Mouse (Mus musculus) E14TG2a.4 (cell line): ENCODE data around the gene Olfr286.

Source experiments
- H3K27me3 ChIP-seq: 2 replicates; pipeline ENCODE4 v1.6.1; 2014; ENCODE audit warnings: low read length, control low read depth; ENCODE audit not compliant: insufficient read depth
- H3K36me3 ChIP-seq: 2 replicates; pipeline ENCODE4 v1.6.1; 2014; ENCODE audit warnings: low read length, control low read depth; ENCODE audit not compliant: insufficient read depth
- H3K4me1 ChIP-seq: replicated peaks from 2 replicates; pipeline ENCODE4 v1.6.1; 2014; ENCODE audit warnings: low read depth, low read length, control low read depth
- H3K4me3 ChIP-seq: replicated peaks from 2 replicates; pipeline ENCODE4 v1.5.1; 2014; ENCODE audit warnings: mild to moderate bottlenecking, low read length
- H3K9me3 ChIP-seq: 2 replicates; pipeline ENCODE4 v1.6.1; 2014; ENCODE audit warnings: low read length, control low read depth
- CTCF ChIP-seq: conservative IDR thresholded peaks from 2 replicates; pipeline ENCODE4 v1.5.1; 2014; ENCODE audit warnings: low read length
- NANOG ChIP-seq: IDR thresholded peaks from 2 replicates; pipeline ENCODE4 v1.6.1; 2014; ENCODE audit warnings: borderline replicate concordance, low read length, mixed read lengths
- POU5F1 ChIP-seq: IDR thresholded peaks from 2 replicates; pipeline ENCODE4 v1.6.1; 2014; ENCODE audit warnings: low read length, borderline replicate concordance

The Olfr286 gene

GRCm38 (mm10) chr15:98177320-98177719, 56.9 kb downstream of the Olfr286 start:
- Histone ChIP-seq H3K4me1 (peaks cover 10% of the 10 kb centered on the region), H3K4me3 (no peak overlapping the region)
- TF ChIP-seq NANOG (no peak), POU5F1 (no peak), CTCF (no peak)

More at GRCm38 (mm10) chr15:98177320-98177719, 56.9 kb downstream of the Olfr286 start:
- H3K36me3 ChIP-seq, result no peaks in the 10 kb centered on the region
- peaks cover 43% of the 10 kb centered on the region for H3K27me3 ChIP-seq
- H3K9me3 ChIP-seq, result no peaks in the 10 kb centered on the region
